Mouse (Mus musculus) bone marrow macrophage, adult 2 months (primary cell): ENCODE measurements around the gene Zcchc3. TPM values are rescaled to one million over a fixed set of nuclear protein-coding genes. Genes with fewer than 3 reads are reported as not detected.

Experiments
- H3K27ac ChIP-seq: 2 replicates; pipeline ENCODE4 v1.5.1; 2012; ENCODE audit warnings: low read depth, low read length; ENCODE audit not compliant: insufficient read depth
- H3K4me1 ChIP-seq: 2 replicates; pipeline ENCODE4 v1.6.1; 2012; ENCODE audit warnings: low read length; ENCODE audit not compliant: control insufficient read depth, insufficient read depth
- H3K4me3 ChIP-seq: 2 replicates; pipeline ENCODE4 v1.5.1; 2012; ENCODE audit warnings: mild to moderate bottlenecking, low read length, moderate library complexity; ENCODE audit not compliant: insufficient read depth
- CTCF ChIP-seq: IDR thresholded peaks from 2 replicates; pipeline ENCODE4 v1.5.1; 2012; ENCODE audit warnings: low read depth, mild to moderate bottlenecking, low read length, moderate library complexity
- POLR2A ChIP-seq: IDR thresholded peaks from 2 replicates; pipeline ENCODE4 v1.6.1; 2012; ENCODE audit warnings: mild to moderate bottlenecking, low read depth, low read length, borderline replicate concordance
- polyA plus RNA-seq: library from polyadenylated mRNA; stranded (reverse); fragments of >200 nt; gene quantifications from 2 replicates; pipeline ENCODE4 v1.2.4, GENCODE M21; 2012; ENCODE audit not compliant: missing spikeins, insufficient read depth, insufficient read length

The Zcchc3 gene
- polyA plus RNA-seq, 1 experiment: 2.3 TPM

DNA sequence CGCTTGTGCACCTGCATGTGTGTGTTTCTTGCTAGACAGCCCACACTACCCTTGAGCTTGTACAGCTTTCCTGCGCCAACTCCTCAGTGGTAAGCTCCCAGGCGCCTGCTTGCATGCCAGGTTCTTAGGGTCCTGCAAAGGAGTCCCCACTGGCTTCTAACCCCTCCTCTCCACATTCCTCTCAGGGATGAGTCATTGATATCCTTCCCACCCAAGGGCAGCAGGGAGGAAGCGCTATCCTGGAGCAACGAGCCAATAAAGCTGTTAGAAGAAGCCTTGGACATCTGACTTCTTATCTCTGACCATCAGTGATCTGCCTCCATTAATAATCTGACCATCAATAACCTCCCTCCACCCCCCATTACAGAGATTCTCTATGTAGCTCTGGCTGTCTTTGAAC lies 46.9 kb downstream of the Zcchc3 start:
- no peak for TF ChIP-seq CTCF
- no peak for TF ChIP-seq POLR2A
- peaks cover 4% of the 10 kb centered on the region; the same call in 1 of the 2 replicates for H3K4me1 ChIP-seq
- no peak overlapping the region for H3K27ac ChIP-seq
- H3K4me3 ChIP-seq: no peak overlapping the region

DNA sequence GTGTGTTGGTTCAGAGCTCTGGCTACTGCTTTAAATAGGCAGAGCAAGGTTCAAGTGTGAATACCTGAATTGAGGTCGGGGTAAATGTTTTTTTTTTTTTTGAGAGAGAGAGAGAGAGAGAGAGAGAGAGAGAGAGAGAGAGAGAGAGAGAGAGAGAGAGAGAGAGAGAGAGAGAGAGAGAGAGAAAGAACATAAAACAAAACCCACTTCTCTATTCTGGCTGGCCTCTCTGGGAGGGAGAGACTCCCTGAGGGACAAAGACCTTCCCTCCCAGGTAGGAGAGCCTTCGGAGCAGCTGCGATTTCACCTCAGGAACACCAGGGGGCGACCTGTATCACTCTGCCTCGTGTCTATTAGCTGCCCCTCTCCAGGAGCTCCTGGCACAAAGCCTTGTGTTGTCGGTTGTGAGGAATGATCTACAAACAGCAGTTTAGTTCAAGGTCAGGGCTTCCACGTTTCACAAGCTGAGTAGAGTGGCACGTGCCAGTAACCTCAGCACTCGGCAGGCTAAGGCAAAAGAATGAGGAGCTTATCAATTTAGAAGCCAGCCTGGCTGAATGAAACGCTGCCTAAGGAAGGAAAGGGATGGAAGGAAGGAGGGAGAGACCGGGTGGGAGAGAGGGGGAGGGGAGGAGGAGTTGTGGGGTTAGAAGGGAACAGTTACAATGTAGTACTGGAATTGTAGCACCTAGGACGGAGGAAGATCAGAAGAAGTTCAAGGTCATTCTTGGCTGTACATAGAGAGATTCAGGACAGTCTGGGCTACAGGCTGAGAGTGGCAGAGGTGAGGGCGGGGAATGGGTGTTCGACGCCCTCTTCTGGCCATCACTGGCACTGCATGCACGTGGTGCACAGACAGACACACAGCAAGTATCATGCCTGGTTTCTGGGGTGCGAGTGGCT lies 51.3 kb downstream of the Zcchc3 start:
- no peak overlapping the region for H3K27ac ChIP-seq
- H3K4me3 ChIP-seq: peak overlapping the region; percentile 30
- H3K4me1 ChIP-seq: peaks cover 12% of the 10 kb centered on the region

More for the DNA sequence above, 51.3 kb downstream of the Zcchc3 start:
- TF ChIP-seq POLR2A: 0 out of 2 replicates have a peak, but pooled peaks have one; percentile 17
- peak; percentile 54 for TF ChIP-seq CTCF

Other genes with a start within 250 kb of the Zcchc3 start
- 73.6 and 75.1 TPM in 2 replicates for gene Csnk2a1, start 188.2 kb downstream of the Zcchc3 start, polyA plus RNA-seq
- gene Tbc1d20, start 121.2 kb downstream of the Zcchc3 start, polyA plus RNA-seq: 60.1 and 63.6 TPM in 2 replicates
- 55.3 and 57.2 TPM in 2 replicates for gene Rbck1, start 82.4 kb downstream of the Zcchc3 start, polyA plus RNA-seq
- gene Trib3, start 71.0 kb downstream of the Zcchc3 start, polyA plus RNA-seq: 1.5 and 1.9 TPM in 2 replicates
- gene Nrsn2, start 38.4 kb downstream of the Zcchc3 start, polyA plus RNA-seq: not detected in 2 replicates
- 0.44 and 0.51 TPM in 2 replicates for gene Sox12, start 17.0 kb downstream of the Zcchc3 start, polyA plus RNA-seq
- gene 6820408C15Rik, start 560 bp upstream of the Zcchc3 start, polyA plus RNA-seq: not detected in 2 replicates
- gene Defb23, start 49.6 kb upstream of the Zcchc3 start, polyA plus RNA-seq: not detected in 2 replicates
- gene Defb20, start 62.0 kb upstream of the Zcchc3 start, polyA plus RNA-seq: not detected in 2 replicates
- not detected in 2 replicates for gene Defb22, start 75.1 kb upstream of the Zcchc3 start, polyA plus RNA-seq
- gene Defb26, start 96.7 kb upstream of the Zcchc3 start, polyA plus RNA-seq: not detected in 2 replicates
- gene Defb28, start 103.2 kb upstream of the Zcchc3 start, polyA plus RNA-seq: not detected in 2 replicates
- not detected in 2 replicates for gene Defb29, start 125.1 kb upstream of the Zcchc3 start, polyA plus RNA-seq
- not detected in 2 replicates for gene Gm17416, start 154.3 kb upstream of the Zcchc3 start, polyA plus RNA-seq
- not detected in 2 replicates for gene Defb21, start 157.7 kb upstream of the Zcchc3 start, polyA plus RNA-seq
- not detected in 2 replicates for gene Defb19, start 165.3 kb upstream of the Zcchc3 start, polyA plus RNA-seq
- gene Defb45, start 184.4 kb upstream of the Zcchc3 start, polyA plus RNA-seq: not detected in 2 replicates
- gene Defb36, start 189.3 kb upstream of the Zcchc3 start, polyA plus RNA-seq: not detected in 2 replicates
- gene Defb25, start 208.0 kb upstream of the Zcchc3 start, polyA plus RNA-seq: not detected in 2 replicates
- not detected in 2 replicates for gene Rem1, start 211.9 kb upstream of the Zcchc3 start, polyA plus RNA-seq